Mouse (Mus musculus) adrenal gland, adult 2 months (tissue): ENCODE measurements around the gene Sertad2. TPM values are rescaled to one million over a fixed set of nuclear protein-coding genes. Genes with fewer than 3 reads are reported as not detected.

Experiments
- DNase-seq: peaks from one replicate; pipeline ENCODE4 v3.0.0; 2021
- long read RNA-seq: library from polyadenylated mRNA; stranded (forward); transcript quantifications from one replicate; pipeline ENCODE4 v2.0.0, GENCODE M21; 2021
- polyA plus RNA-seq: library from polyadenylated mRNA; depleted of rRNA; stranded (reverse); fragments of >200 nt; gene quantifications from 2 replicates; pipeline ENCODE4 v1.2.3, GENCODE M21; 2012; rRNA removed
- total RNA-seq, 2 experiments: library from RNA; stranded (reverse); gene quantifications; 2 replicates each; pipeline ENCODE4 v1.2.3; 2021

Gene Sertad2
- total RNA-seq = 10 to 100 TPM; 12.3 to 17.6 TPM
- 20.4 and 26.1 TPM in 2 replicates for polyA plus RNA-seq
- long read RNA-seq, full-length matches to known transcripts = 1 of 8 reads
- long read RNA-seq, partial matches to known transcripts = 0 of 8 reads
- long read RNA-seq, other reads (novel, unspliced or antisense) = 7 of 8 reads

DNA sequence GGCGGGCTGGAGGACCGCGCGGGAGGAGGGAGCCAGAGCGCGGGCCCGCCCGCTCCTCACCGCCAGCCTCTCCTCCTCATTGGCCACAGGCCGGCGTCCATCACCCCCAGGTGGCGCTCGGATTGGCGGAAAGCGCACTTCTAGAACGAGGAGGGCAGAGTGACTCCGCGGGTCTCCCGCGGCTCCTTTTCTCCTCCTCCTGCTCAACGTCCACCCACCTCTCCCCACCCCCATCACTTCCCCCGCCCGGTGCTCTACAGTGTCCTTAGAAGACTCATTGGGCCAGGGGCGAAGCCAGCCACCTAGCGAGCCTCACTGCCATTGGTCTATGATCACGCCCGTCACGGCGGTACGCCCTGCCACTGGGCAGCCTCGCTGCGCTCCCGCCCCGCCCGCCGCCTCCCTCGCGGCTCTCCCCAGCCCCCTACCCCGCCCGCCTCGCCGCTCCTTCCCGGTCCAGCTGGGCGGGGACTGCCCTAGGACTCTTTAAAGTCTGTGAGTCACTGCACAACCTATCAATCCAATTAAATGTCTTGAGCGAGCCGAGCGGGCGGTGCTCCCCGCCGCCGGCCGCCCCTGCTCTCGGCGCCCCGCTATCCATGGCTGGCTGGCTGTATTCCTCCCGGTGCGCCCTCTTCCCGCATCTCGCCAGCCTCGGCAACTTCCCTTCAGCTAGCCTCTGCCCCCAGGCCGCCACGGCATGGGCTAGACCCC, at the start of gene Sertad2:
Gene Sertad2 (plus strand): TSS at position 515 of the 714 bp plus-strand sequence.
- DNase-seq = peak; percentile 100

DNA sequence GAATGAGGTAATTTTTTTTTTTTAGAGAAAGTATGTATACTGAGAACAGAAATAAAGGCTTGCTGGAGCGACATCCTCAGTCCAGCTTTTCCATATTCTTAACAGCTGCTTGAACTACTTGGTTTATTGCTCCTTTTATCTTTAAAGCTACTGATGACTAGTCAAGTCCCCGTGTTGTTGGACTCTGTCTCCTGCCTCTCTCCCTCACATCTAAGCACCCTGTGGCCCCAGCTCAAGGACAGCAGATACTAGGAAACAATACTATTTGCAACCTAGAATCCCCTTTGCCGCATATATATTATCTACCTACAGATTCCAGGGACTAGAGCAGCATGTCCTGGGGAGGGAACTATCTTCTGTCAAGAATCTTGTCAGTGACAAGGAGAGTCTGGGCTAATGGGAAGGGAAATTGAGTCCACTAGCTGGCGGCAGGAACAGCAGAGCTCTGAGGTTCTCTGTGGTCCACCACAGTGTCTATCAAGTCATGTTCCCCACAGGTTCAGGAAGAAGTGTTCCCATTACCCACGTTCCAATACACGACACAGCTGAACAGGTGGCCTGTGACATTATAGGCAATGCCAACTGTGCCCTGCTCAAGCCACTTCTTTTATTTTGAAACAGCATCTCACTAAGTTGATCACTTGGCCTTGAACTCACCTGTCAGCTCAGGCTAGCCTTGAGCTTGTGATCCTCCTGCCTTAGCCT, 49.0 kb upstream of the Sertad2 start:
- no peak for DNase-seq

DNA sequence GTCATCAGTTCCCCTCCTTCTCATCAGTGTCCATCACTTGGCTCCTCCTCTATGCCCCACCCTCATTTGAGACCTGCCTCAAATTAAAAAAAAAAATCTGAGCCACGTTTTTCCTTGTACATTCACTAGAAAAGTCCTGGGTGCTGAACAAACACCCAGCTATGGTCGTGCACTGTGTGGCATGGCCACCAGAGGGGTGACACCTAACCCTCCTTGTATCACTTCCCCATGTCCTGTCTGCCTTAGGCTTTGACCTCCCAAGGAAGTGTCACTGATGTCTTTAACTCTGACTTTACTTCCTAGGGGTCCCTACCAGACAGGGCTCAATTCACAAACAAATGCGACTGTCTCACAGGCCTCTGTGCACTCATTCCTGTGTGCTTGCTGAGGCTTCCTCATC, 42.5 kb upstream of the Sertad2 start:
- no peak for DNase-seq

DNA sequence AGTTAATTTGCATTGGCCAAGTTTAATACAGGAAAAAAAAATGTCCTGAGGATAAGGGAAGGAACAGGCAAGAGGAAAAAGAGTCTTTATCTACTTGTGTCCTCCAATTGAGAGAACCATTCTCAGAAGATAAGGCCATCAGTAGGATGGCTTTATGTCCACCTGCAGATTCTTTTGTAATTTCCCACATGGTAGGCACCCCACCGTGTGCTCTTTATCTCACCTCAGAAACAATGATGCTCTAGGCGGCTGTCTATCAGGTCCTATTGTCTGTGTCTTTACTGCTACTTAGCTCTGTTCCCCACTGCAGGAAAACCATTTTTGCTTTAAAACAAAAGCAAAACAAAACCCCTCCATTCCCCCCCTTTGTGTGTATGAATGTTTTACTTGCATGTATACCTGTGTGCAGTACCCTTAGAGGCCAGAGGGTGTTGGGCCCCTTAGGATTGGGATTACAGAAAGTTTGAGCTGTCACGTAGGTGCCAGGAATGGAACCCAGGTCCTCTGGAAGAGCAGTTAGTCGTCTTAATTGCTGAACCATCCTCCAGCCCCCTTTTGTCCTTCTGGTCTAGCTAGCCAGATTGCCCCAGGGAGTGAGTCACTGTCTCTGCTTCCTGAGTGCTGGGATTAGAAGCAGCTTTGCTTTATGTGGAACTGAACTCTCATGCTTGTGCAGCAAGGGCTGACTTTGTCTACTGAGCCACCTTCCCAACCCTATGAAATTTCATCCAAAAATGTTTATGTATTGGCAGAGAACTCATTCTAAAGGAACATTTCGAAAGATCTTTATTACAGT, 41.7 kb upstream of the Sertad2 start:
- DNase-seq = no peak

DNA sequence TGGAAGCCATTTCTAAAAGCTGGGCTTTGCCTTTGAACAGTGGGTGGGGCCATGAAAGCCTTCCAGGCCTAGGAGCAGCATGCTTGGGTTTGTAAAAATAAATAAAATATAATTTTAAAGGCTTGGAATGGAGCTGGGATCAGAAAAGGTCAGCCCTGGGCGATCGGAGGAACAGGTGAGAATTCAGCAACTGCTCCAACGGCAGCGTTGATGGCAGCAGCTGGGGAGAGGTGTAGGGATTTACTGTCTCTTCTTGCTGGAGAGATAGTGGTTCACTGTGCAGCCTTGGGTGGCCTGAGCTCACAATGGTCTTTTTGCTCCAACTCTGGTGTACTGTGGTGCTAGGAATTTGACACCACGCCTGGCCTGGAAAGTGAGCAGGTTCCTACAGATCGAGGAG, 29.5 kb upstream of the Sertad2 start:
- no peak for DNase-seq

DNA sequence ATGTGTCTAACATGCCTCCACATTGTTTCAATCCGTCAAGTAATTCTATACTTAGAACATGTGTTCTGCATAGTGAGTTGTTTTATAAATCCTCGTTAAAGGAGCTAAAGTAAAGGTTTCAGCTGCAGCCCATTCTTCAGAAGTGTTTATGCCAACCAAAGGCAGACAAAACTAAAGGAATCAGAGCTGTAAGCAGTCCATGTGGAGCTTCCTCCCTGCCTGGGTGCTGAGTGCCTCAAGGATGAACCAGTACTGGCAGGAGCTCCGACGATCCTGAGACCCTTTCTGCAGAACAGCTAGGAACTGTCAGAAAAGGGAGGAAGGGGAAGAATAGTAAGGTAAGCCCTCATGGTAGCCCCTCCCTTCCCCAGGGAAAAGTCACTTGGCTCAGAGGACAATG, 28.3 kb upstream of the Sertad2 start:
- DNase-seq = no peak

DNA sequence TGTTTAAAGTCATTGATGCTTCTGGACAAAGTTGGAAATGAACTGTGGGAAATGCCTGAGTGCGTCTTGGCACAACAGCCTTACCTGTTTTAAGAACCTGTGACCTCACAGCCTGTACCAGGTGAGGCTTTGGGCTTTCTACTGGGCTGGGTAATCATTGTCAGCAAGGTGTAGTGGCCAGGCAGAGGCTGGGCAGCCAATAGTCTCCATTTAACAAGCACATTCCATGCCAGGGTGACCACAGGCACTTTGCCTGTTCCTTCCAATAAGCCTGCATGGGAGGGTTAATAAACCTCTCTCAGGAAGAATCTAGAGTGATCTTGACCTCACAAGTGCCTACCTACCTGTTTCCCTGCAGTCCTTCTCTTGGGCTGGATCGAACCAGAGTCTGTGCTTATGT, 21.7 kb upstream of the Sertad2 start:
- no peak for DNase-seq

DNA sequence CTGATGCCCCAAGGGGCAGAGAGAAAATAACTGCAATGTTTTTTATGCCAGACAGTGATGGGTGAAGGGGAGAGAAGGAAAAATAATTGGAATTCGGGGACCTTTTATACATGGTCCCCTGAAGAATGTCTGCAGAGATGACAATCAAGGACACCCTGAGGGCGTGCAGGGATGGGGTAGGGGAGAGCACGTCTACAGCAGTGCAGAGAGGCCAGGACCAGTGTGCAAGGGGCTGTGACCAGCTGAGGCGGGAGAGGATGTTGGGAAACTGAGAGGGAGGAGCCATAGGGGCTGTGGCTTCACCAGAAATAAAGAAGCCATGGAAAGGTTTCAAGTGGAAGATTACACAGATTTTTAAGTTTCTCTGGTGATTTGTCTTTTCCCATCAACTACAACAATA, 20.3 kb upstream of the Sertad2 start:
- no peak for DNase-seq

DNA sequence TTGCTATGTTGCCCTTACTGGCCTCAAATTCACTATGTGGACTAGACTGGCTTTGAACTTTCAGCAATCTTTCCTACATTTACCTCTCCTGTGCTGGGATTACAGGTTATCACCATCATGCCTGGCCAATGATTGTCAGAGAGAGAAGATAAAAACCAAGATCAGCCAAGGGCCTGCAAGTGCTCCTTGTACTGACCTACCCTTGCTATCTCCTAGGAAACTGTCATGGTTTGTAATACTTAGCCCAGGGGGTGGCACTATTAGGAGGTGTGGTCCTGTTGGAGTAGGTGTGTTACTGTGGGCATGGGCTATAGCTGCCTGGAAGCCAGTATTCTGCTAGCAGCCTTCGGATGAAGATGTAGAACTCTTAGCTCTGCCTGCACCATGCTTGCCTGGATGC, 18.6 kb upstream of the Sertad2 start:
- no peak for DNase-seq

DNA sequence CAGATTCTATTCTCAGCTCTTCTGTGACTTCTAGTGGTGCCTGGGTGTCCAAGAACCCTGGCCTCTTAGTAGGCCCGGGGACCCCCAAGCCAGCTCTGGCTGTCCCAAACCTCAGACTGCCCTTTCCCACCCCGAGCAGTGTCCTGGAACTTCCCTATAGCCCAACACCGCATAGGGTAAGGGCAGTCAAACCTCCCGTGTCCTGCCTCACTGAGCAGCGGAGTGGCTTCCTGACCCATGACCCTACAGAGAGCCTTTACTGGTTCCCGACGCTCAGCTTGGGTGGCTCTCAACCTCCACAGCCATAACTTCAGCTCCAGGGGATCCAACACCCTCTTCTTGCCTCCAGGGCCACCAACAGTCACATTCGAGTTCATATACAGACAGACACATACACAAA, 17.1 kb upstream of the Sertad2 start:
- no peak for DNase-seq

DNA sequence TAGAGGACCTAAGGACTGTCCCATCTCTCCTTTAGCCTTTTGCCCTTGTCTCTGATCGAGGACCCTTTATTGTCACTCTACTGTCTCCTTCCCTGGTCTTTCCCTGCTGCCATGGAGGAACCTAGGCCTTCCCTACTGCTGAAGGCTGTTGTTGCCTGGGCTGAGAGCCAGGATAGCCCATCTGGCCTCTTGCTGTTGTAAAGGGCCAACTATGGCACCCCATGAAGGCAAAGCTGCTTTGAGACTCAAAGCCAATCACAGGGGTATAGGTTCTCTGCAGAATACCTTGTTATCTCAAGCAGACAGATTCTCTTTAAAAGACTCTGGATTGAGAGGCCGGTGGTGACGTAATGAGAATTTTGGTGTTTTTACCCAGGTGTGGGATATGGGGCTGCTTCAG, 15.2 kb upstream of the Sertad2 start:
- no peak for DNase-seq

DNA sequence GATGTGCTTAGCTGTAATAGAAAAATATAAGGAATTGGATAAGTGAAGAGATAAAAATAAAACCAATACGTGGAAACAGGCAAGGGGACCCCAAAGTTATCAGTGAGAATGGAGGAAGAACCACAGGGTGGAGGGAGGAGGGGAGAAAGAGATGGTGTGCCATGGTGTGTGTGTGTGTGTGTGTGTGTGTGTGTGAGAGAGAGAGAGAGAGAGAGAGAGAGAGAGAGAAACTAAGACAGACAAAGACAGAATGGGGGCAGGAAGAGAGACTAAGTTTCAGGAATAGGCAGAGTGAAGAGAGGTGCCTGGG, 11.4 kb upstream of the Sertad2 start:
- DNase-seq = no peak

DNA sequence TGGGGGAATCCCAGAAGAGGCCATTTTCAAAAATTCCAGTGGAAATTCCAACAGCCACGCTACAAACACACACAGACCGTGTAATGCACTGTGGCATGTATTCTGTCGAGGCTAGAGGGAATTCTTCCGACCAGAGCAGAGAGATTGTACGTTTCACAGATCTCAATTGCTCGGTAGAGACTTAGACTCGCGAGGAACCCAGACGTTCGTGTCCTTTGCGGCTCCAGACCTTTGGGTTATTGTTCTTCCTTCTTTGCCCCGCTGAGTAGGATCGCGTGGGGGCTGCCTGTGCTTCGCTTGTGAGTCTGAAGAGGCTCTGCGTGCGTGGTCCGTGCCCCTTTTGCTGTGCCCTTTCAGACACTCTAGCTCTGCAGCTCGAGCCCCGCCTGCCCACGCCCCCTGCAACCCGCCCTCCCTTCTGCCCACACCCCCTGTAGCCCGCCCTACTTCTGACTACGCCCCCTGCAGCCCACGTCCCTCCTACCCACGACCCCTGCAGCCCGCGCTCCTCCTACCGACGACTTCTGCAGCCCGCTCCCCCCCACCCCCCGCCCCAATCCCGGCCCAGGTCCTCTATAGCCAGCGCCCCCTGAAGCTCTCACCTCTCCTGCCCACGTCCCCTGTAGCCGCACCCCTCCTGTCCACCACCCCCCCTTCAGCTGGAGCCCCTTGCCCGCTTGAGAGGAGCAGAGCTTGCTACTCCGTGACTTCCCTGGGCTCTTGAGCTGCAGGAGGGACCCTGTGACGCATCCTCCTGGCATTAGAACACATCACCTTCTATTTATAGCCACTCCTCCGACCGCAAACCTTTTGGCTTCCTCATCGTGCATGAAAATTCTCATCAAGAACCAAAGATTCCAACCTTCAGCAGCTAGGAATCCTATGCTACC, 10.8 kb upstream of the Sertad2 start:
- peak; percentile 84 for DNase-seq

DNA sequence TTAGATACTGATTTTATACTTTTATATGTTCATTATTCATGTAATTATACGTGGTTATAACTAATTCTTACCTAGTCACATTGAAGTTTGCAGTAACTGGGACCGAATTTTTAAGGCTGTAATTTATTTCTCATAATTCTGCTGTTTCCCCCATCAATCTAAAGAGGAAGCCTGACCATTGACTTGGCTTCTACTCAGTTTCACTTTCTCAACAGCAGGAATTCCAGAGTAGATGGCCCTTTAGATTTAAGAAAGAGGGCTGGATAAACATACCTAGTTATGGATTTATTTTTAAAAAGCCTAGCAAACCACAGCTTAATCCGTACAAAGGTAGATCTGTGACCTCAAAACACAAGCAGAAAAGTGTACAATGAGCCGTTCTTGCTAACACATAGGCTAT, 9.8 kb upstream of the Sertad2 start:
- DNase-seq = no peak

DNA sequence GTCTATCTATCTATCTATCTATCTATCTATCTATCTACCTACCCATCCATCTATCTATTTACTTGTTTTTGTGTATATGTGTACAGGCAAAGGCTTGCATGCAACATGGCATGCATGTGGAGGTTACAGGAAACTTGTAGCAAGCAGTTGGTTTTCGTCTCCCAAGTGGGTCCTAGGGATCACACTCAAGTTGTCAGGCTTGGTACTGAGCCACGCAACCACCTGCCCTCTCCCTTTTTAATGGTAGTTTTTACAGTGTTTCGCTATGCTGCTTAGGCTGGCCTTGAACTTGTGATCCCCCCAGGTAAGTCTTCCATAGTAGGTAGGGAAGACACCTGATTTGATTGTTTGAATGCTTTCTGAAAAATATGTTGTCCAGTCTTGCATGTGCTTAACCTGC, 5.8 kb upstream of the Sertad2 start:
- DNase-seq = no peak

DNA sequence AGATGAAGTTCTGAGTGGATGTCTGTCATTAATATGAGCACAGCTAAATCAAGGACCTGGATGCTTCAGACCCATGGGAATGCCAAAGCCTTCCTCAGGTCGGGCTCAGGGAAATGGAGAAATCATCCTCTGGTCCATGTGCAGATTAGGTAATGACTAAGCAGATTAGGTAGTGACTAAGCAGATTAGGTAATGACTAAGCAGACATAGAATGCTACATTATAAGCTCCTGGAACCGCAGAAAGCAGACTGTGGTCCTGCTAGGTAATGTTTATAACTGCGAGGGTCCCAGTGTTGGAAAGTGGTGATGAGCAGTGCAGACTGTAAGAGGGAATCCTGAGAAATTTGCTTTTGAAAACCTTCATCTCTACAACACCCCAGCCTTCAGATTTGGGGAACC, 4.6 kb upstream of the Sertad2 start:
- DNase-seq = no peak

DNA sequence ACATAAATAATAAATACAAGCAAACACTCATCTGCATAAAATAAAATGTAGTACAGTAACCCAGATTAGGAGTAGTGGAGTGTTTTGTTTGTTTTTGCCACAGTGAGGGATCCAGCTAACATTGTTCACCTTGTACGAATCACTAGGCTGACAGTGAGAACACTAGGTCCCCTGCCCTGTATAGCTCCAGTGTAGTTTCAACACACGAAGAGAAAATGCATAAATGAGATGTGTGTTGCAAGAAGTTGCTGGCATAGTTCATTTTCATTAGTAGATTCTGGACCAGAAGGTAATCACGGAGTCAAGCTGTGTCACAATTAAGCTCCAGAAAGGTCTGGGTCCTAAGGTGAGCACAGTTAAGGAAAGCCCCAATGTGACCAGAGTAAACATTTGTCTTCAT, 1.8 kb upstream of the Sertad2 start:
- DNase-seq = no peak

DNA sequence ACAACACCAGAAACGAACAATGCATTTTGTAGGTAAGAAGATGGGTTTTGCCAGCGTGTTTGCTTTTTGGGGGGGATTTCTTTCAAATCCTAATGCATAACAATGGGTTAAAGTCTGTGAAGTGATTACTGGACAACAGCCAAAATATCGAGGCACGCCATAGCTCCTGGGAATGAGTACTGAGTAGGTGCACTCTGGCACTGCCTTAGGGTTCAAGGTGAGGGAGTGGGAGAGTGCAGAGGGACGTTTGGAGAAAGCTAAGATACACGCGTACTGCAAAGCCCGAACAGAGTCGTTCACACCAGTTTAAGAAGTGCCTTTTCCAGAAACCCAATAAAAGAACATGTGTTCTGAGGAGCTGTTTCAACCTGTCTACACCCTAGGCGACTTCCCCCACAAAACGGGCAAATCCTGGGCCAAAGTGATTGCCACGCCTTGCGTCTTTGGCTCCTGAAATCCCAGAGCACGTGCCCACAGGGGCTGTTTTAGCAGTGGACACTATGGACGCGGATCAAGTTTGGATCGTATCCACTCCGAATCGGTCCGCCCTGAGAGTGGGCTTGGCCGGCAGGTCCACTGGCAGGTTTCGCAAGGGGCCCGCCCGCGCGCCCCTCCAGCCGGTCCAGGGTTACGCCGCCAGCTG, 937 bp upstream of the Sertad2 start:
- DNase-seq = no peak

DNA sequence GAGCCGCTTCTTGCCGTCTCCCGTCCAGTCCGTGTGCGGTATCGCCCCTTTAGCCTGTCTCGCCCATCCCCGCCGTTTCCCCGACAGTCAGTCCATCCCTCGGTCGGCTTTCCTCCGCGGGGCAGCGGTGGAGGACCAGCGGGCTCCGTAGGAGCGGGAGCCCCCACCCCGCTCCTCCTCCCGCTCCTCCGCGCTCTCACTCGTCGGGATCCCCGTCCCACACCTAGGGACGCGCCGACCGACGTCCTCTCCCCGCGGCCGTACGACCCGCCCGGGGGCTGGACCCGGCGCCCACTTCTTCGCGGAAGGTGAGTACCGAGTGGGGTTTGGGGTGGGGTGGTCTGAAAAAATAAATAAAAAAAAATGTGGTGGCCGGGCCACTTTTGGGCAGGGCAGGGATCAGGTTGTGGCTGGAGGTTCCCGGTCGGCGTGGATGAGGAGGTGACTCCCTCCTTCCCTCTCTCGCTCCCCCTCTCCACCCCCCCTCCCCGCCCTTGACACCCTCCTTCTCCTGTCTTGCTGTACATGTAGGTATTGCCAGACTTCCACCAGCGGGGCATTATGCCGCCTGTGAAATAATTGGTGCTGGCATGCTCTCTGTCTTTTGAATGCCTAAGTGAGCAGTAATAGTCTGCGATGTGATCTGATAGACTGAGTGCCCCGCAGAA, 534 bp downstream of the Sertad2 start:
- DNase-seq = no peak

DNA sequence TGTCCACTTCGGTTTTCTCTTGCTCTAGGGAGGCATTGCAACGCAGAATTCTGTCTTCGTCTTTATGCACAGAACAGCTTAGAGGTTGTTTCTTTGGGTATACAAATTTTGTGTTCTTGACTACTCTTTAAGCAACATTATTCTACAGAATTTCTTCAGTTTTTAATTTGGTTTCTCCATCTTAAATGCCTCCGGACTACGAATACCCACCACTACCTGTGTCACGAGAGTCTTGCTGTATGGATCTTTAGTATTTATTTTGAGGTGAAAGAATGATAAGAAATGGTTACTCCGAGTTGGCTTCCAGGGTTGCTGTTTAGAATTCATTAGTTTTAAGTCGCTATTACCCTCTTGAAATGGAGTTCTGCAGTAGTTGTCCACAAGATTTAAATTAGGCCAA, 1.3 kb downstream of the Sertad2 start:
- DNase-seq = no peak
